Mouse (Mus musculus) hindbrain, embryonic 13.5 days (tissue): ENCODE measurements around the gene Catsperg1. TPM values are rescaled to one million over a fixed set of nuclear protein-coding genes. Genes with fewer than 3 reads are reported as not detected.
"Not testable (repeated sequence)": the region's sequence is repeated elsewhere in the genome, so short reads cannot be mapped to it uniquely, and the experiment has no call there.

Experiments
- ATAC-seq: fragments of 200-750 bp; cut with Nextera tagmentation; 2 replicates; pipeline ENCODE4 v1.8.0; 2017; ENCODE audit warnings: moderate TSS enrichment; ENCODE audit not compliant: low FRiP score
- H3K27ac ChIP-seq: fragments of 300-500 bp; sonication (generic); 2 replicates; pipeline ENCODE4 v1.5.1; 2015; ENCODE audit warnings: inconsistent platforms, mild to moderate bottlenecking, moderate library complexity
- H3K27me3 ChIP-seq: fragments of 300-500 bp; sonication (generic); 2 replicates; pipeline ENCODE4 v1.6.1; 2015; ENCODE audit warnings: mild to moderate bottlenecking, inconsistent platforms
- H3K36me3 ChIP-seq: fragments of 300-500 bp; sonication (generic); 2 replicates; pipeline ENCODE4 v1.6.1; 2015; ENCODE audit warnings: mild to moderate bottlenecking, inconsistent platforms
- H3K4me1 ChIP-seq: fragments of 300-500 bp; sonication (generic); replicated peaks from 2 replicates; pipeline ENCODE4 v1.6.1; 2015; ENCODE audit warnings: inconsistent platforms
- H3K4me2 ChIP-seq: fragments of 300-500 bp; sonication (generic); 2 replicates; pipeline ENCODE4 v1.6.1; 2015; ENCODE audit warnings: inconsistent platforms, mild to moderate bottlenecking, moderate library complexity
- H3K4me3 ChIP-seq: fragments of 300-500 bp; sonication (generic); 2 replicates; pipeline ENCODE4 v1.5.1; 2015; ENCODE audit warnings: mild to moderate bottlenecking, inconsistent platforms
- H3K9ac ChIP-seq: fragments of 300-500 bp; sonication (generic); 2 replicates; pipeline ENCODE4 v1.6.1; 2015; ENCODE audit warnings: mild to moderate bottlenecking, inconsistent platforms
- H3K9me3 ChIP-seq: fragments of 300-500 bp; sonication (generic); 2 replicates; pipeline ENCODE4 v1.6.1; 2016; ENCODE audit warnings: inconsistent platforms
- WGBS: fragments of 180-500 bp; shearing (Covaris S2); methylation state at CpG from one replicate; pipeline ENCODE4 v1.1.7; 2015; 5-methylcytosine and 5-hydroxymethylcytosine counted together
- polyA plus RNA-seq: library from polyadenylated mRNA; unstranded; fragments of >200 nt; fragmentation: Nextera tagmentation; extraction: Ambion mirVana; gene quantifications from 2 replicates; pipeline ENCODE4 v1.2.1, GENCODE M21; 2015

Catsperg1 gene
- polyA plus RNA-seq, 1 experiment from 2014 or later = 3.6 TPM

- 93% methylated on average over 5 of the region's 5 CpGs for WGBS
- Histone ChIP-seq H3K4me1 (peaks cover 11% of the 10 kb centered on the region), H3K4me3 (no peak overlapping the region), H3K36me3 (peaks cover 31% of the 10 kb centered on the region), H3K9ac (no peak overlapping the region), H3K27me3 (peaks cover 32% of the 10 kb centered on the region), H3K27ac (no peak overlapping the region), H3K9me3 (no peaks in the 10 kb centered on the region), H3K4me2 (no peak overlapping the region)
- no peak for ATAC-seq
Measured at GRCm38 (mm10) chr7:29246015-29246414, 32.2 kb upstream of the Catsperg1 start.

DNA sequence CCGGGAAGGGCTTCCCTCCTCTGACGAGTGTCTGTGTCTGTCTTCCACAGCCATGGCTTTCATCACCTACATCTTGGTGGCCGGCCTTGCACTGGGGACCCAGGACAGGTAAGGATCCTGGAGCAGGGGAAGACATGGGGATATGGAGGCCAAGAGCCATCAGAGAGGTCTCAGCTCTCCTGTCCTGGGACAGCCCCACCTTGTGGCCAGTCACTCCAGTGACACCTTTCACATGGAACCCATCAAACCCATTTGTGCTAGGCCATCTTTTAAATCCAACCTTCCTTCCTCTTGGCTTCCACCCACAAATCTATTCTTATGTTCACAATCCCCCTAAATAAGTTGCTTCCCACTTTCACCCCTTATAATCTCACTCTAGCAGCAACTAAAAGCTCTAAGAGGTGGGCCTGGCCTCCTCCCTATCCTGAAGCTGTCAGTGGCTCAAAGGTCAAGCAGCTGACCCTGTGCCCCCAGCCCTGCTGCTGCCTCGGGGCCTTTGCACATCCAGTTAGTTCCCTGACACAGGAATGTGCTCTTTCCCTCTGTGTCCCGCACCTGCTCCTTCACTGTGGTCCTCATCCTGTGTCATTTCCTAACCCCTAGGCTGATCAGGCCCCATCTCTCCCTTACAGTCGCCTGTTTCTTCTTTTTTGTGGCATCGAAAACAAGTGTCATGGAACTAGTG, 31.0 kb upstream of the Catsperg1 start:
- Histone ChIP-seq H3K27me3 (peaks cover 32% of the 10 kb centered on the region), H3K27ac (no peak overlapping the region), H3K4me1 (peaks cover 11% of the 10 kb centered on the region), H3K36me3 (peaks cover 31% of the 10 kb centered on the region), H3K9ac (no peak overlapping the region), H3K4me2 (no peak overlapping the region), H3K4me3 (no peak overlapping the region), H3K9me3 (no peaks in the 10 kb centered on the region)
- 85% methylated on average over 6 of the region's 7 CpGs for whole genome bisulfite sequencing
- ATAC-seq = no peak

- WGBS = under 1% methylated on average over 60 of the region's 60 CpGs
- H3K4me1 ChIP-seq = peaks cover 13% of the 10 kb centered on the region
- H3K27me3 ChIP-seq = peaks cover 14% of the 10 kb centered on the region
- H3K4me3 ChIP-seq = peak within 1 kb of the TSS; percentile 65
- H3K9me3 ChIP-seq = no peaks in the 10 kb centered on the region
- peak within 1 kb of the TSS; percentile 78 for H3K9ac ChIP-seq
- H3K27ac ChIP-seq = peak within 1 kb of the TSS; percentile 88
- H3K36me3 ChIP-seq = no peaks in the 10 kb centered on the region
- ATAC-seq = peak; percentile 98
- H3K4me2 ChIP-seq = peak within 1 kb of the TSS; percentile 64
Measured at GRCm38 (mm10) chr7:29238019-29238967, 24.5 kb upstream of the Catsperg1 start, which contains the start of gene Yif1b. Gene Yif1b, plus strand, starts transcription at chr7:29238329.

- H3K27me3 ChIP-seq = peaks cover 21% of the 10 kb centered on the region
- H3K9ac ChIP-seq = peak overlapping the region; percentile 78
- ATAC-seq = peak; percentile 30
- peak overlapping the region; percentile 88 for H3K27ac ChIP-seq
- peaks cover 13% of the 10 kb centered on the region for H3K4me1 ChIP-seq
- H3K4me2 ChIP-seq = peak overlapping the region; percentile 64
- not testable (repeated sequence) for H3K9me3 ChIP-seq, H3K36me3 ChIP-seq
- H3K4me3 ChIP-seq = peak overlapping the region; percentile 65
- 32% methylated on average over 6 of the region's 6 CpGs for WGBS
Measured at GRCm38 (mm10) chr7:29237596-29237995, 23.8 kb upstream of the Catsperg1 start.

DNA sequence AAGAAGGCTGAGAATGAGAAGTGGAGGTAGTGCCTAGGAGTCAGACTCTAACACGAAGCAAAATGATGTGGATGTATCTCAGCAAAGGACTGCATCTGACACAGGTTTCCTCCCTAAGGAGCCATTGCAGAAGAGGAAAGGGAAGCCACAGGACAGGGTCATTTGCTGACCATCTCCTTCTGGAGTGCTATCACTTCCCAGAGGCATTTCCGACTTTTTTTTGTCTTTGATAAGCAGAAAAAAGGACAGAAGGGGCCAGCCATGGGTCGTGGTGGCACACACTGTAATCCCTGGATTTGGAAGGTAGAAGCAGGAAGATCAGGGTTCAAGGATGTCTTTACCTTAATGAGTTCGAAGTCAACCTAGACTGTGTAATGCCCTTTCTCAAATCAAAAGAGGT, 22.8 kb upstream of the Catsperg1 start:
- Histone ChIP-seq H3K27me3 (peaks cover 31% of the 10 kb centered on the region), H3K9ac (no peak overlapping the region), H3K4me2 (no peak overlapping the region), H3K27ac (no peak overlapping the region), H3K4me3 (no peak overlapping the region), H3K4me1 (peaks cover 23% of the 10 kb centered on the region), H3K36me3 (no peaks in the 10 kb centered on the region), H3K9me3 (no peaks in the 10 kb centered on the region)
- 84% methylated on average over 4 of the region's 4 CpGs for WGBS
- ATAC-seq = no peak

DNA sequence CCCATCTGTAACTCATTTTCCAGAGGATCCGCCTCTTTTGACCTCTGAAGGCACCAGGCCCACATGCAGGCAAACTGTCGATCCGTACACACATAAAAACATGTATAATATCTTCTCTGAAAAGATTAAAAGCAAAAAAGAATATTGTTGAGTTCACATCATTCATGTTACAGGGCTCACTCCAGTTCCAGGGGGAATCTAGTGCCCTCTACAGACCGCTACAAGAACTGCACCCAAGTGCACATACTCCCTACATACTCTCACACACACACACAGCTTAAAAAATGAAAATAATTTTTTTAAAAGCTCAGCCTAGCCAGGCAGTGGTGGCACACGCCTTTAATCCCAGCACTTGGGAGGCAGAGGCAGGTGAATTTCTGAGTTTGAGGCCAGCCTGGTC, 20.8 kb upstream of the Catsperg1 start:
- Histone ChIP-seq H3K27me3 (peaks cover 50% of the 10 kb centered on the region), H3K36me3 (no peaks in the 10 kb centered on the region), H3K4me2 (no peak overlapping the region), H3K27ac (no peak overlapping the region), H3K4me1 (peaks cover 22% of the 10 kb centered on the region), H3K9me3 (no peaks in the 10 kb centered on the region), H3K9ac (no peak overlapping the region), H3K4me3 (no peak overlapping the region)
- no peak for ATAC-seq
- WGBS = 82% methylated on average over 5 of the region's 5 CpGs

DNA sequence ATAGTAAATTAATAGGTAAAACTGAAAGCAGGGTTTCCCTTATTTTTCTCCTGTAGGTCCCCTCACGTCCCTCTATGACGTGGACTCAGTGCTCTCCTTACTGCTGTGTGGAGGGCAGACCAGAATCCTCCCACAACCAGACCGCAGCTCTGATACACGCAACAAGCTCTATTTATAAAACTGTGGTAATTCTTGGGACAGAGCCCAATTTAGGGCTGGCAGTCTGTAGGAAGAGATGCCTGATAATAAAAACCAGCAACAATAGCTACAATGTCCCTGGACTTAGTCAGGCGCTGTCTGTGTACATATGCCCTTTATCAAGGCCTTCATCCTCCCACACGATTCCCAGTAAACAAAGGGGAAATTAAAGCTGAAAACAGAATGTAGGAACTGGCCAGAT, 19.9 kb upstream of the Catsperg1 start:
- no peaks in the 10 kb centered on the region for H3K36me3 ChIP-seq
- peaks cover 13% of the 10 kb centered on the region for H3K4me1 ChIP-seq
- H3K9ac ChIP-seq = no peak overlapping the region
- H3K4me3 ChIP-seq = no peak overlapping the region
- H3K9me3 ChIP-seq = no peaks in the 10 kb centered on the region
- H3K4me2 ChIP-seq = no peak overlapping the region
- no peak for ATAC-seq
- H3K27me3 ChIP-seq = peaks cover 59% of the 10 kb centered on the region
- no peak overlapping the region for H3K27ac ChIP-seq
- 84% methylated on average over 6 of the region's 6 CpGs for WGBS

GRCm38 (mm10) chr7:29232247-29233013, 18.6 kb upstream of the Catsperg1 start, which contains the start of gene Kcnk6:
Gene Kcnk6, minus strand, starts transcription at chr7:29232515.
- ATAC-seq = peak; percentile 53; the same call in 1 of the 2 replicates
- peaks cover 60% of the 10 kb centered on the region for H3K27me3 ChIP-seq
- H3K4me2 ChIP-seq = peak within 1 kb of the TSS; percentile 89
- H3K4me1 ChIP-seq = peaks cover 10% of the 10 kb centered on the region
- no peak within 1 kb of the TSS for H3K27ac ChIP-seq
- no peaks in the 10 kb centered on the region for H3K9me3 ChIP-seq
- H3K36me3 ChIP-seq = no peaks in the 10 kb centered on the region
- peak within 1 kb of the TSS; percentile 75 for H3K9ac ChIP-seq
- 2% methylated on average over 61 of the region's 62 CpGs for WGBS
- H3K4me3 ChIP-seq = peak within 1 kb of the TSS; percentile 48

DNA sequence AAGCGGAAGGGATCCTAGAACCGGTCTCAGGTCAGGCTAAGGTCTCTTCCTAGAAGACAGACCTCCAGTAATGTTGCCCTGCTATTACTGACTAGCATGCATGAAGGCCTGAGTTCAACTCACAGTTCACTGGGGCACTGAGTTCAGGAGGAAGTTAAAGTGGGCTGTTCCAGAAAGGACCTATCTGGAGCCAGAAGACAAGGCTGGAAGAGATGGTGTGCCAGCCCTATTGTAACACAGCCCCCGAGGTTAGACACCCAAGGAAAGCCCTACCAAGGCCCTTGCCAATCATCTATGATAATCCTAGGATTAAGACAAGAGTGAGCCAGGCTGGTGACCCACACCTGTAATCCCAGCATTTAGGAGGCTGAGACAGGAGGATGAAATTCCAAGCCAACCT, 17.7 kb upstream of the Catsperg1 start:
- Histone ChIP-seq H3K4me3 (peak overlapping the region; percentile 48; the same call in 1 of the 2 replicates), H3K27me3 (peaks cover 60% of the 10 kb centered on the region), H3K9me3 (no peaks in the 10 kb centered on the region), H3K4me1 (peaks cover 10% of the 10 kb centered on the region), H3K4me2 (peak overlapping the region; percentile 89; the same call in 1 of the 2 replicates), H3K27ac (no peak overlapping the region), H3K9ac (no peak overlapping the region), H3K36me3 (no peaks in the 10 kb centered on the region)
- ATAC-seq = no peak
- 50% methylated on average over 3 of the region's 3 CpGs for WGBS

- Histone ChIP-seq H3K36me3 (no peaks in the 10 kb centered on the region), H3K4me1 (peaks cover 11% of the 10 kb centered on the region), H3K27me3 (peaks cover 60% of the 10 kb centered on the region), H3K4me3 (no peak overlapping the region), H3K27ac (no peak overlapping the region), H3K9me3 (no peaks in the 10 kb centered on the region), H3K4me2 (no peak overlapping the region), H3K9ac (no peak overlapping the region)
- ATAC-seq = no peak
- WGBS = 29% methylated on average over 3 of the region's 3 CpGs
Measured at GRCm38 (mm10) chr7:29230560-29230959, 16.7 kb upstream of the Catsperg1 start.

DNA sequence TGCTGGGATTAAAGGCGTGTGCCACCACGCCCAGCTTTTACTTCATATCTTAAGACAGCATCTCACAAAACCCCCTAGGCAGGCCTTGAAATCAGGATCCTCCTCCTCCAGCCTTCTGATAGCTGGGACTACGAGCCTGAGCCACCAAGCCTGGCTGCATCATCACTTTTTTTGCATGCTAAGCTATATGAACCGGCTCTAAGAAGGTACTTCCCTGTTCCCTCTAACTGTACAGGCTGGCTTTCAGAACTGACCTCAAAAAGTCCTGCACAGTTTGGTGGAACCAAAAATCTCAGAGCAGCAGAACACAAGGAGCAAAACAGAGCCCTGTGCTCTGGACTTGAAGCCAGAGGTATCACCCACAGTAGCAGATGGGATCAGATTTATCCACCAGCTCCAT, 14.4 kb upstream of the Catsperg1 start:
- Histone ChIP-seq H3K4me2 (no peak overlapping the region), H3K4me3 (no peak overlapping the region), H3K9me3 (no peaks in the 10 kb centered on the region), H3K27me3 (peaks cover 46% of the 10 kb centered on the region), H3K36me3 (no peaks in the 10 kb centered on the region), H3K9ac (no peak overlapping the region), H3K4me1 (peaks cover 19% of the 10 kb centered on the region), H3K27ac (no peak overlapping the region)
- ATAC-seq = no peak
- WGBS = 75% methylated on average over 4 of the region's 4 CpGs

DNA sequence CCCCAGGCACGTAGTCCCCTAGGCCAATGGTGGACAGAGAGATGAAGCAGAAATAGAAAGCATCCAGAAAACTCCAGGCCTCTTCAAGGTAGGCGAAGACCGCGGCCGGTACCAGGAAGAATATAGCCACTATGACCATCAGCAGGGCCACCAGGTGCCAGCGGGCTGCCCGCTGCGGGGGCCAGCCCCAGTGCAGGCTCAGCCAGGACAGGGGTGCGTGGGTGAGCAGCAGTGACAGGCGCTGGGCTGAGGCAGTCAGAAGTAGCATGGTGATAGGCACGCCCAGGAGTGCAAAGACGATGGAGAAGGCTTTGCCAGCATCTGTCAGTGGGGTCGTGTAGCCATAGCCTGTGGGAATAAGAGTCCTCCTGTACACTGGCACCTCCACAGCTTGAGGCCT, 11.7 kb upstream of the Catsperg1 start:
- Histone ChIP-seq H3K4me2 (peak overlapping the region; percentile 35), H3K27me3 (peaks cover 19% of the 10 kb centered on the region), H3K4me3 (no peak overlapping the region), H3K36me3 (no peaks in the 10 kb centered on the region), H3K9me3 (no peaks in the 10 kb centered on the region), H3K27ac (no peak overlapping the region; the same call in 1 of the 2 replicates), H3K4me1 (peaks cover 9% of the 10 kb centered on the region), H3K9ac (peak overlapping the region; percentile 46; the same call in 1 of the 2 replicates)
- 74% methylated on average over 13 of the region's 13 CpGs for WGBS
- no peak; the same call in 1 of the 2 replicates for ATAC-seq
